Mouse (Mus musculus) embryonic facial prominence, embryonic 13.5 days (tissue): ENCODE data around the gene Cx3cl1. TPM values are rescaled to one million over a fixed set of nuclear protein-coding genes. Genes with fewer than 3 reads are reported as not detected.

Experiments
- ATAC-seq: fragments of 200-750 bp; cut with Nextera tagmentation; 2 replicates; pipeline ENCODE4 v1.8.0; 2017; ENCODE audit warnings: low read depth; ENCODE audit not compliant: insufficient number of reproducible peaks, insufficient read depth, low FRiP score, low TSS enrichment
- H3K27ac ChIP-seq: fragments of 300-500 bp; sonication (generic); 2 replicates; pipeline ENCODE4 v1.5.1; 2015; ENCODE audit warnings: moderate library complexity, mild to moderate bottlenecking, inconsistent platforms
- H3K27me3 ChIP-seq: fragments of 300-500 bp; sonication (generic); 2 replicates; pipeline ENCODE4 v1.6.1; 2015; ENCODE audit warnings: mild to moderate bottlenecking, inconsistent platforms
- H3K36me3 ChIP-seq: fragments of 300-500 bp; sonication (generic); 2 replicates; pipeline ENCODE4 v1.6.1; 2015; ENCODE audit warnings: mild to moderate bottlenecking, inconsistent platforms
- H3K4me1 ChIP-seq: fragments of 300-500 bp; sonication (generic); 2 replicates; pipeline ENCODE4 v1.6.1; 2015; ENCODE audit warnings: inconsistent platforms
- H3K4me2 ChIP-seq: fragments of 300-500 bp; sonication (generic); 2 replicates; pipeline ENCODE4 v1.6.1; 2015; ENCODE audit warnings: moderate library complexity, mild to moderate bottlenecking, inconsistent platforms
- H3K4me3 ChIP-seq: fragments of 300-500 bp; sonication (generic); 2 replicates; pipeline ENCODE4 v1.5.1; 2015; ENCODE audit warnings: mild to moderate bottlenecking, inconsistent platforms
- H3K9ac ChIP-seq: fragments of 300-500 bp; sonication (generic); 2 replicates; pipeline ENCODE4 v1.6.1; 2015; ENCODE audit warnings: mild to moderate bottlenecking, inconsistent platforms
- H3K9me3 ChIP-seq: fragments of 300-500 bp; sonication (generic); 2 replicates; pipeline ENCODE4 v1.6.1; 2016; ENCODE audit warnings: inconsistent platforms
- WGBS: fragments of 180-500 bp; shearing (Covaris S2); methylation state at CpG from one replicate; pipeline ENCODE4 v1.1.7; 2015; ENCODE audit warnings: mixed read lengths; 5-methylcytosine and 5-hydroxymethylcytosine counted together
- polyA plus RNA-seq: library from polyadenylated mRNA; unstranded; fragments of >200 nt; fragmentation: Nextera tagmentation; extraction: Ambion mirVana; gene quantifications from 2 replicates; pipeline ENCODE4 v1.2.1, GENCODE M21; 2015

Cx3cl1 gene
- polyA plus RNA-seq, 1 experiment from 2014 or later: 7.8 TPM

DNA sequence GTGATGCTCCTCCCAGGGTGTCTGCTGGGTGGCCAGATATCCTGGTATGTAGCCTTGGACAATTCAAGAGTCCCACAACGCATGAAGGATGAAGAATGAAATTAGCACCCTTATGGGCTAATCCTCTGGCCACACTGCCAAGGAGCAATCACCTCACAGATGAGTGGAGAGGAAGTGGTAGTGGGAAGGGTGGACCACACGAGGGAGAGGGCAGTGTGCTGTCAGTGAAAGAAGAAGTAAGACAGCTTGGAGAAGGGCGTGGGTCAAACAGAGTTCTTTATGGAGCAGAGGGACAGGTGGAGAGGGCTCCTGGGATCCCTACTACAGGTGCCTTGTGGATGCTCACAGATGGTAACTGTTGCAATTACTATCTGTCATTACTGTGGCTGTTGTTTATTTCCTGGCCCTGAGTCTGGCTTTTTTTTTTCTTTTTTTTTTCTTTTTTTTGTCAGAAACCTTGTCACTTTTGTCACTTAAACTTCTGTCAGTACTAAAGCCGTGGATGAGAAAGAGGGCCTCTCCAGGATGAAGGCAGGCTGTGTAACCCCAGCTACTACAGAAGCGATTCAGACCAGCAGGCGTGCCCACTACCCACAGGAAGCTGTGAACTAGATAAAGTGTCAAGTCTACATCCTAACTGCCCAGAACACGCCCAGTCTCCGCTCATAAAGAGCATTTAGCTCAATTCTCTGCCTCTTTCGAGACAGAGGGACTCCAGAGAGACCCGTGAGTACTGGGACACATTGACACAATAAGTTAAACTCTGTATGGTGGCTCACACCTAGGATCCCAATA lies 32.9 kb downstream of the Cx3cl1 start:
- Histone ChIP-seq H3K9ac (no peak overlapping the region), H3K4me1 (no peaks in the 10 kb centered on the region), H3K27ac (no peak overlapping the region), H3K9me3 (no peaks in the 10 kb centered on the region), H3K36me3 (no peaks in the 10 kb centered on the region), H3K4me3 (no peak overlapping the region), H3K4me2 (no peak overlapping the region), H3K27me3 (no peaks in the 10 kb centered on the region)
- ATAC-seq: no peak
- WGBS: 78% methylated on average over 10 of the region's 10 CpGs

- H3K9me3 ChIP-seq: no peaks in the 10 kb centered on the region
- WGBS: 76% methylated on average over 4 of the region's 4 CpGs
Measured at GRCm38 (mm10) chr8:94805811-94806210, 34.0 kb downstream of the Cx3cl1 start.

DNA sequence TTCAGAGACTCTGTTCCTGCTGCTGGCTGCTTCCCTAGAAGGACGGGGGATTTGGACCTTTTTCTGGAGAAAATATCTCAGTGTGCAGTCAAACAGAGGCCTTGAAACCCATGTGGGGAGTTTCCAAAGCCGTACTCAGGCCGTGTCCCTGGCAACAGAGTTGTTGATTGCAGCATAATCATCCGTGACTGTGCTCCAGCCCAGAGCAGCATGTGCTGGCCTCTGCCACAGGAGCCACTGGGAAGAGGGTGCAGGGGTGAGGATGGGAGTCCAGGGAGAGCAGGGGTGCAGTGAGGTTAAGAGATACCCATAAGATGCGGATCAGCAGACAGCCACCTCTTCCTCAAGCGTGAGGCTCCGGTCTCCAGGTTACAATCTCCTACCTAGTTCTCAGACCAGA lies 35.7 kb downstream of the Cx3cl1 start:
- WGBS: 56% methylated on average over 7 of the region's 7 CpGs
- Histone ChIP-seq H3K36me3 (no peaks in the 10 kb centered on the region), H3K27me3 (no peaks in the 10 kb centered on the region), H3K4me1 (0 out of 2 replicates have a peak, but pooled peaks cover 1% of the 10 kb centered on the region), H3K27ac (no peak overlapping the region), H3K4me2 (no peak overlapping the region), H3K9ac (no peak overlapping the region), H3K4me3 (no peak overlapping the region), H3K9me3 (no peaks in the 10 kb centered on the region)
- ATAC-seq: no peak

More at GRCm38 (mm10) chr8:94805811-94806210, 34.0 kb downstream of the Cx3cl1 start:
- H3K9ac ChIP-seq: no peak overlapping the region
- H3K4me3 ChIP-seq: no peak overlapping the region
- no peaks in the 10 kb centered on the region for H3K4me1 ChIP-seq
- no peaks in the 10 kb centered on the region for H3K36me3 ChIP-seq
- ATAC-seq: no peak
- no peak overlapping the region for H3K4me2 ChIP-seq
- H3K27ac ChIP-seq: no peak overlapping the region
- H3K27me3 ChIP-seq: no peaks in the 10 kb centered on the region

DNA sequence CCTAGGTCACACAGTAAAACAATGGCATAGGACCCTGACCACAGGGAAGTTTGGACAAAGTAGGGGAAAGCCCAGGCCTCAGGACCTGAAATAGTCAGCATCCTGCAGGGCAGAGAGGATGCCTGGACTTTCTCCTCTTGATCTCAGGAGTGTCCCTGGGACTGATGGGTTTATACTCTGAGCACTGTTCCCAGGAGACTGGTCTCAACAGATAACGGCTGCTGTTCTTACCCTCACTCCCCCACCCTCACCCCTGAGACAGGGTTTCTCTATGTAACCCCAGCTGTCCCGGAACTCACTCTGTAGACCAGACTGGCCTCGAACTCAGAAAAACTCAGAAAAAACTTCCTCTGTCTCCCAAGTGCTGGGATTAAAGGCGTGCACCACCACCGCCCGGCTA lies 36.6 kb downstream of the Cx3cl1 start:
- Histone ChIP-seq H3K27me3 (no peaks in the 10 kb centered on the region), H3K4me3 (no peak overlapping the region), H3K36me3 (no peaks in the 10 kb centered on the region), H3K4me2 (no peak overlapping the region), H3K9ac (no peak overlapping the region), H3K9me3 (no peaks in the 10 kb centered on the region), H3K27ac (no peak overlapping the region), H3K4me1 (0 out of 2 replicates have a peak, but pooled peaks cover 3% of the 10 kb centered on the region)
- WGBS: 84% methylated on average over 6 of the region's 6 CpGs
- ATAC-seq: no peak

GRCm38 (mm10) chr8:94810153-94810552 lies 38.3 kb downstream of the Cx3cl1 start, which contains the start of gene Ccl17:
TSS of gene Ccl17 (plus strand) at chr8:94810453.
- Histone ChIP-seq H3K27ac (no peak within 1 kb of the TSS), H3K9me3 (no peaks in the 10 kb centered on the region), H3K9ac (no peak within 1 kb of the TSS), H3K4me3 (no peak within 1 kb of the TSS), H3K4me1 (0 out of 2 replicates have a peak, but pooled peaks cover 3% of the 10 kb centered on the region), H3K4me2 (no peak within 1 kb of the TSS), H3K36me3 (no peaks in the 10 kb centered on the region), H3K27me3 (no peaks in the 10 kb centered on the region)
- 58% methylated on average over 3 of the region's 3 CpGs for WGBS
- ATAC-seq: no peak

GRCm38 (mm10) chr8:94810855-94811254 lies 39.0 kb downstream of the Cx3cl1 start:
- Histone ChIP-seq H3K9ac (no peak overlapping the region), H3K4me2 (no peak overlapping the region), H3K36me3 (no peaks in the 10 kb centered on the region), H3K27ac (no peak overlapping the region), H3K27me3 (no peaks in the 10 kb centered on the region), H3K4me3 (no peak overlapping the region), H3K4me1 (0 out of 2 replicates have a peak, but pooled peaks cover 3% of the 10 kb centered on the region), H3K9me3 (no peaks in the 10 kb centered on the region)
- WGBS: 70% methylated on average over 5 of the region's 5 CpGs
- ATAC-seq: no peak

DNA sequence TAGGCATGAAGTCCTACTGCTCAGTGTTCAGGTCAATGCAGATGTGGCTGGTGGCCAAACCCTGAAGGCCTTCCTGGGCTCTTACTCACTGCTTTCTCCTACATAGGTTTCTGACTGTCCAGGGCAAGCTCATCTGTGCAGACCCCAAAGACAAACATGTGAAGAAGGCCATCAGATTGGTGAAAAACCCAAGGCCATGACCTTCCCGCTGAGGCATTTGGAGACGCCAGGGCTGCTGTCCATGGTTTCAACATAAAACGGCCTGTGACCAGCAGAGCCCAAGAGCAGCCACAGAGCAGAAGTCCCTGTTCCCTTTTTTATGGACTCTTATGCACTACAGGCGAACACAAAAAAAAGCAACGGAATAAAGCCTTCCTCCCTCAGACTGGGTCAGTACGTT lies 39.8 kb downstream of the Cx3cl1 start:
- Histone ChIP-seq H3K4me3 (no peak overlapping the region), H3K9ac (no peak overlapping the region), H3K4me1 (0 out of 2 replicates have a peak, but pooled peaks cover 3% of the 10 kb centered on the region), H3K27me3 (no peaks in the 10 kb centered on the region), H3K36me3 (no peaks in the 10 kb centered on the region), H3K9me3 (no peaks in the 10 kb centered on the region), H3K4me2 (no peak overlapping the region), H3K27ac (no peak overlapping the region)
- 71% methylated on average over 6 of the region's 6 CpGs for WGBS
- ATAC-seq: no peak

DNA sequence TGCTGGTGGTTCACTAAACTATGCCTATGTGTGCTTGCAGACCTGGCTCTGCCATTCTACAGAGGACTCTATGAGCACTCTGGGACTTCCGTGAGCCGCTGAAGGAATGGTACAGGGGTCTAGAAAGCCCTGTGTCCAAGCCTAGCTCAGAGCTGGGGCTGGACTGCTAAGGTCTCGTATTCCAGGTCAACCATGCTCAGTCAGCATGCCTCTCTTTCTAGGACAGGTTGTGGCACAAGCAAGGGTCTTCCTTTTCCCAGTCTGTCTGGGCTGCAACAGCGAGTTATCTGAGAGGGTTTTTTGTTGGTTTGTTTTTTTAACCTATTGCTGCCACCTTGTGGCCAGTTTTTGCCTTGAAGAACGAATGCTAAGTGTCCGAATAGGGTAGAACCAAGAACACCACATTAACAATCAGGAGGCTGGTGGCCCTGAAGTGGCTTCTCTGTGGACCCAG lies 40.9 kb downstream of the Cx3cl1 start:
- ATAC-seq: no peak
- WGBS: 31% methylated on average over 6 of the region's 6 CpGs
- no peak overlapping the region for H3K27ac ChIP-seq
- H3K4me2 ChIP-seq: peak overlapping the region; percentile 47
- peak overlapping the region; percentile 58; the same call in 1 of the 2 replicates for H3K9ac ChIP-seq
- H3K4me3 ChIP-seq: peak overlapping the region; percentile 17; the same call in 1 of the 2 replicates
- no peaks in the 10 kb centered on the region for H3K9me3 ChIP-seq
- H3K36me3 ChIP-seq: no peaks in the 10 kb centered on the region
- no peaks in the 10 kb centered on the region for H3K27me3 ChIP-seq
- H3K4me1 ChIP-seq: 0 out of 2 replicates have a peak, but pooled peaks cover 3% of the 10 kb centered on the region

- Histone ChIP-seq H3K4me2 (no peak overlapping the region), H3K27ac (no peak overlapping the region), H3K36me3 (no peaks in the 10 kb centered on the region), H3K27me3 (no peaks in the 10 kb centered on the region), H3K4me1 (0 out of 2 replicates have a peak, but pooled peaks cover 3% of the 10 kb centered on the region), H3K4me3 (no peak overlapping the region), H3K9me3 (no peaks in the 10 kb centered on the region), H3K9ac (no peak overlapping the region)
- 0% methylated on average over 1 of the region's 1 CpGs for WGBS
- ATAC-seq: no peak
Measured at GRCm38 (mm10) chr8:94814556-94814955, 42.7 kb downstream of the Cx3cl1 start.

- WGBS: 89% methylated on average over 11 of the region's 11 CpGs
- H3K4me2 ChIP-seq: no peak overlapping the region
Measured at GRCm38 (mm10) chr8:94817933-94818332, 46.1 kb downstream of the Cx3cl1 start.

DNA sequence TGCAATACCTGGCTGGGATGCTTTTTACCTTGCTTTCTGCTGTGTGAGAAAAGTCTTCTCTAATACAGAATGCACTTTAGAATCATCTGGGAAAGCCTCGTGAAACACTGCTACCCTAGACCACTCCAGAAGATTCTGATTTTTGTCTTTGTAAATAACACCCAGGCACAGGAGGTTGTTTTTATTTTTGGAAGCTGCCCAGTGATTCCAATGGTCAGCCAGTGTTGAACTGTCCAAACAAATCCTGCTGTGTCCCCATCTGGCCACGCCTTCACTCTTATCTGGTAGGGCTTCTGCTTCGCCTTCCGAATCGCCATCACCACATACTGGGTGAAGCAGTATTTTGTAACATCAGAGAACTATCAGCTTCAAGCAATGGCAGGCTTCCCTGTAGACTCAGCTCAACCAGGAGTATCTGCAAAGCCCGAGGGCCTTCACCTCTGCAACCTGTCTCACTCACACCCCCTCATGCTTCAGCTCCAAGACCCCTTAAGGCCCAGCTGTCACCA lies 47.9 kb downstream of the Cx3cl1 start:
- H3K9ac ChIP-seq: no peak overlapping the region
- H3K4me3 ChIP-seq: no peak overlapping the region
- no peak for ATAC-seq
- H3K27me3 ChIP-seq: no peaks in the 10 kb centered on the region
- H3K36me3 ChIP-seq: peaks cover 38% of the 10 kb centered on the region
- H3K4me2 ChIP-seq: no peak overlapping the region
- H3K4me1 ChIP-seq: no peaks in the 10 kb centered on the region
- WGBS: 83% methylated on average over 6 of the region's 6 CpGs
- H3K9me3 ChIP-seq: no peaks in the 10 kb centered on the region
- H3K27ac ChIP-seq: no peak overlapping the region

More at GRCm38 (mm10) chr8:94817933-94818332, 46.1 kb downstream of the Cx3cl1 start:
- H3K4me3 ChIP-seq: no peak overlapping the region
- no peak overlapping the region for H3K9ac ChIP-seq
- H3K4me1 ChIP-seq: no peaks in the 10 kb centered on the region
- no peaks in the 10 kb centered on the region for H3K27me3 ChIP-seq
- ATAC-seq: no peak
- no peak overlapping the region for H3K27ac ChIP-seq
- H3K9me3 ChIP-seq: no peaks in the 10 kb centered on the region
- peaks cover 20% of the 10 kb centered on the region for H3K36me3 ChIP-seq

GRCm38 (mm10) chr8:94820553-94820952 lies 48.7 kb downstream of the Cx3cl1 start:
- 64% methylated on average over 7 of the region's 7 CpGs for WGBS
- peaks cover 45% of the 10 kb centered on the region for H3K36me3 ChIP-seq

More at GRCm38 (mm10) chr8:94820553-94820952, 48.7 kb downstream of the Cx3cl1 start:
- no peak overlapping the region for H3K9ac ChIP-seq
- H3K27me3 ChIP-seq: no peaks in the 10 kb centered on the region
- no peaks in the 10 kb centered on the region for H3K9me3 ChIP-seq
- no peak overlapping the region for H3K27ac ChIP-seq
- H3K4me1 ChIP-seq: no peaks in the 10 kb centered on the region
- no peak overlapping the region for H3K4me3 ChIP-seq
- ATAC-seq: peak; percentile 23; the same call in 1 of the 2 replicates
- H3K4me2 ChIP-seq: no peak overlapping the region
